Mouse (Mus musculus) spleen, postnatal 36 days (tissue): ENCODE results near the gene Mfsd6.

Source experiments
- DNase-seq, 2 experiments: peaks; one replicate each; pipeline ENCODE4 v3.0.0; 2022; ENCODE audit warnings: low spot score in 2 of 2, mixed read lengths in 1 of 2

The Mfsd6 gene

DNA sequence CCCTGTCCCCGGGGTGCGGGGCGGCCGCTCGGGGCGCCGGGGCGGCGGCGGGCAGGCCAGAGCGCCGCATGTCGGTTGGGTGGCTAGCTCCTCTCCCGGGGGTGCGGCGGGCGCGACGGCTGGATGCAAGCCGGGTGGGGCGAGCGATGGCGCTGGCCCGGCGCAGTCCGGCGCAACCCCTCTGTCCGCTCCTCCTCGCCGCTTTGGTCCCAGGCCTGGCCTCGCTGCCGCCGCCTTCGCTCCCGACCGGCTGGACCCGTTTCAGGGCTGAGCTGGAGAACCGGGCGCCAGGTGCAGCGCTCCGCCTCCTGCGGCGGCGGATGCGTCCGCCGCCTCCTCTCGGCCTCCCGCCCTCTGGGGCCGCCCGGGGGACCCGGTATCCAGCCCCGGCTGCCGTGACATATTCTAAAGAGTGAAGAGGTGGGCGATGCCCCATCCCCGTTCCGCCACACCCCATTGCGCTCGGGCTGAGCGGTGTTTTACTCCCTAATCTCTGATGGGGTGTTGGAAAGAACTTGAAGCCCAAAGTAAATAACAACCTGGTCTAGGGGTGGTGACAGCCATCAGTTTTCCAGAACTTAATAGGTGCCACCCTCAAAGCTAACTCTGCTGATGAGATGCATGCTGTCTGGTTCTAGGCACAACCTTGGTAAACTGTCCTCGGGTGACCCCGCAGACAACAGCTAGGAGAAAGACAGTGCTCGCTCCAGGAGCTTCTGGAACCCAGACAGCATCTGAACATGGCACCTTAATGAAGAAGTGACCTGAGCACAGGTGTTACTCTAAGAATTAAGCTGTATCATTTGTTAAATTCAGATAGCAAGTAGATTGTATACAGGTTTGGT, at the start of gene Mfsd6:
TSS of gene Mfsd6 (minus strand) at position 407 of the 845 bp plus-strand sequence.
- peak; percentile 32 to 33 for DNase-seq

GRCm38 (mm10) chr1:52765176-52766111, 38.2 kb upstream of the Mfsd6 start:
- DNase-seq = no peak

GRCm38 (mm10) chr1:52763894-52764809, 36.9 kb upstream of the Mfsd6 start:
- DNase-seq = no peak

DNA sequence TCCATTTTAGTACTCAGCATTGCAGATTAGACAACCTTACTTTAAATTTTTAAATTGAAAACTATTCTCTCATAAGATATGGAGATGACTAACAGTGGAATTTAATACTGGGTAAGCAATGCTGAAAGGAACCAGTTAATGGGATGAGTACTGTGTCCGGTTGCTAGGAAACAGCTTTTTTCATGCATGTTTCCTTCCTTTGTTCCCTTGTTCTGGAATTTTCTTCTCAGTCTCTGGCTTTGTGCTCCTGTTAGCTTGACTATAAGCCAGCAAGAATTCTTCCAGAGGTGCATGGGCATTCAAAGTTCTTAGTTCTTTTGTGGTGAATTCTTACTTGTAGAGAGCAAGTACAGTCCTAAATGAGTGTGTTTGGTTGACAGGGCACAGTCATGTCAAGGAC, 30.9 kb upstream of the Mfsd6 start:
- DNase-seq = no peak

GRCm38 (mm10) chr1:52754331-52754730, 27.1 kb upstream of the Mfsd6 start:
- DNase-seq = no peak

- DNase-seq = no peak
Measured at GRCm38 (mm10) chr1:52753828-52754227, 26.6 kb upstream of the Mfsd6 start.

- DNase-seq = no peak
Measured at GRCm38 (mm10) chr1:52752706-52753105, 25.4 kb upstream of the Mfsd6 start.

- no peak for DNase-seq
Measured at GRCm38 (mm10) chr1:52751634-52752033, 24.4 kb upstream of the Mfsd6 start.

GRCm38 (mm10) chr1:52749978-52750377, 22.7 kb upstream of the Mfsd6 start:
- no peak for DNase-seq

DNA sequence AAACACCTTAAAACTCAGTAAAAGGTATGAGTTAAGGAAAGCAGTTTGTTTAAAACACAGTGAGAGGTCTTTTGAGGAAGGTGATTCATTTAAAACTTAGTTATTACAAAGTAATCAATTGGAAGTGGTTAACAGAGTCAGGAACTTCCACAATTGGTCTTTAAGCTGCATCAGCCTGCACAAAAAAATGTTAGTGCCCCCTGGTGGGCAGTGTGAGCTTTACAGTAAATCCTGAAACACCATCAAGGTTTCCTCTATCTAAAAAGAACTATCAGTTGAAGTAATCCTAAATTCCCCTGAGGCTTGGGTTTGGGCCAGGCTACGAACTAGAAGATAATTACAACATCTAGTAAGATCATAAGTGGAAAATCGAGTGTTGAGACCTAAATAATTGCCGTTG, 21.0 kb upstream of the Mfsd6 start:
- DNase-seq = peak; percentile 48 to 69

DNA sequence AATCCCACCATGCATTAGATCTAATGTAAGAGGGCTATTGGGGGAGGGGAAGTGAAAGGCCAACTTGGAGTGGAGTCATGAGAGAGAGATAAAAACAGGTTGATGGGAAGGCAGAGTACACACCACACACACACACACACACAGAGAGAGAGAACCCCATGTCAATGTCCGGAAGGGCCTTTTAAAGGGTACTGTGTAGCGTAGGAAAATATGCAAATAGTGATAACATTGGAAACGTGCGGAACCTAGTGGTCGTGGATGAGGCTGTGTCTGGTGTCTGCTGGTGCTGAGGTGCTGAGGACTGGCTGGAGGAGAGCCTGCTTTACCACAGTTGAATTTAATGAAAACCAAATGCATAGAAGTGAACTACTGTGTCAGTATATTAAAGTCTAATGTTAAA, 15.3 kb upstream of the Mfsd6 start:
- no peak for DNase-seq

DNA sequence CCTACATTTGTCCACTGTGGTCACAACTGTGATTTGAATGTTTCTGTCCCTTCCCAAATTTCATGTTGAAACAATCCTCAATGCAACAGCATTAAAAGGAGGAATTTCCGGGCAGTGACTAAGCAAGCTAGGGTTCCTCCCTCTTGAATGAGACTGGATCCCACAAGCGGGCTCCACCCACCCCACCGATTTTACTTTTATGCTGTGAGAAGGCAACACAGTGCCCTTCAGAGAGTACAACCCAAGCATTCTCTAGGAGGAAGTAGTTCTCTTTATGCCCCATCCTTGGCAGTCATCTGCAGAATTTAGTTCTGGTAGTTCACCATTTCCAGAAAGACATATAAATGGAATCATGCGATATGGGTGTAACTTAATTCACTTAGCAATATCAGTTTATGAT, 6.9 kb upstream of the Mfsd6 start:
- DNase-seq = no peak

GRCm38 (mm10) chr1:52730258-52730657, 3.0 kb upstream of the Mfsd6 start:
- no peak for DNase-seq

DNA sequence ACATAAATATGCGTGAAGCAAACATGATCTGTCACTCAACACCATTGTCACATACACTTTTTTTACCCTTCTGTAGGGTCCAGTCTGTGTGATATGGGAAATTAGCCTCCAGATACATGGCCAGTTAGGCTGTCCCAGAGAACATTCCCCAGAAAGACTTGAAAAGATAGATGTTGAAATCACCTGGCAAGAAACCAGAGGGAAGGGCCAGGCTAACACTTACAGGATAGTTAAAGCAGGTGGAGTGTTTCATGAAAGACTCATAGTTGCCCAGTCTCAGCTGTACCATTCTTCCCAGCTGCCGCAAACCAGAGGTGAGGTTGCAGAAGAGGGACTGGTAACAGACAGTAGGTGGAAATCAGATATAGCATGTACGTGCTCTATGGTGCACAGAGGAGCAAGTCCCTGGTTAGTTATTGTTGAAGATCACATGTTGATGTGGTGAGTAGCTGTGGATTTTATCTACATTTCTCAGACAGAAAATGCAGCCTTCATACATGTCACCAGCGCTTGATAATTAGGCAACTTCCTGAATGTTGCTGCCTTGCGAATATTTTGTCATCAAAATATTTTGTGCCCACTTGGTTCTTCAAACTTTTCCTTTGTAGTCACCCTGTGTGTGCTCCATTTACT, 1.7 kb upstream of the Mfsd6 start:
- no peak for DNase-seq

DNA sequence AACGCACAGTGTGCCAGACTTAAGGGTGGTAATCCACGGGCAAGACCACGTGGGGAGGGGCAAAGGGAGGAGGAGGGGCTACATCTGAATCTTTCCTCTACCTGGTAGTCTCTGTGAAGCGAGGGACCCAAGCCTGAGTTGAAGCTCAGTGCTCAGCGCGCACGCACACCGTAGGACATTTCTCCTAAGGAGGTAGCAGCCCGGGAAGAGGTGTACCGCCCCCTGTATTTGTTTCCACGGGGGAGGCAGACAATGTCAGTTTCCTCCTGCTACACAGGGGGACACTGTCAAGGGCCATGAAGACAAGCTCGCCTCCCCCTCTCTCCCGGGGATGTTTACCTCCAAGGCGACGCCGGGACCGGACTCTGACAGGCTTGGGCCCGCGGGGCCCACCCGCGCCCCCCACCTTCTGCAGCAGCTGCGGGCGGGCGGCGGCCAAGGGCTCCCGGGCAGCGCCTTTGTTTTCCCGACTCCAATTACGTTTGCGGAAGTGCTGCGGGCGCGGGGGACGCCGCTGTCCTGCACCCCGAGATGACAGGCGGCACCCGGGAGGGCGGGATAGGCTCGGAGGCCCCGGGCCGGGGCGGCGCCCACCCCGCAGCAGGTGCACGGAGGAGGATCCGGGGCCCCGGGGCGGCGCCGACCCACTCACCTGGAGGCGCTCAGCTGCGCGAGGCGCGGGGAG, 749 bp downstream of the Mfsd6 start:
- peak; percentile 21 to 36 for DNase-seq

GRCm38 (mm10) chr1:52722586-52722985, 4.7 kb downstream of the Mfsd6 start:
- peak; percentile 25 to 43 for DNase-seq

GRCm38 (mm10) chr1:52719096-52719495, 8.2 kb downstream of the Mfsd6 start:
- DNase-seq = no peak

- DNase-seq = no peak
Measured at GRCm38 (mm10) chr1:52718068-52718748, 9.1 kb downstream of the Mfsd6 start.

DNA sequence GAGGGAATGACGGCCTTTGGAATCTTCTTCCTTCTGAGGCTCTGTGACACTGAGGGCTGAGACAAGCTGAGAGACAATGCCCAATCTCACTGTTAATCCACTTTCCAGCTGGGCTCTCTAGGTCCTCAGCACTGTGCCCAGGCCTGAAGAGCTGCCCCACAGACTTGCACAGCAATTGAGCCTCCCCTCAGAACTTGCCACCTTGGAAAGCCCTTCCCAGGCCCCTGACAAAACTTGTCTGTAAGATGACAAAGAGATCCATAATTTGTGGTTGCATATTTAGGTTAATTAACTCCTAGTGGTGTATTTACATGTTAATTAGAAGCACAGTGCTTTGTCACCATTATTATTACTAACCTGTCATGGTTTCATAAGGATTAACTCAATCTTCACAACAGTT, 12.8 kb downstream of the Mfsd6 start:
- no peak for DNase-seq

DNA sequence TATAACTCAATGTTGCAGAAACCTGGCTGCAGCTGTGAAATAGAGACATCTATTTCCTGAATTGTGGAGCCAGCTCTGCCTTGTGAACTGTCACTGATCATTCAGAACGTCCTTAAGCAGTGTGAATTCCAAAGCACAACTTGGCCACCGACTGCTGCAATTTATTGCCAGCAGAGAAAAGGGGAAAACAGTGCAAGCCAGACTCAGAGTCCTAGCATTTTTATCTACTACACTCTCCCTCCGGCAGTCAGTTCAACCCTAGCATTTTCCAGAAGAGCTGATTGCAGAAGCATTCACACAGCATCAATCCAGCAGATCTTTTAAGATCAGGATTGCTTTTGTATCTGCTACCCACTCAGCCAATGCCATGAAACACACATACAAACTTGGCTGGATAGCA, 13.2 kb downstream of the Mfsd6 start:
- DNase-seq = no peak
